Mouse (Mus musculus): Measurements from ENCODE around the gene 2310007B03Rik. TPM values are rescaled to one million over a fixed set of nuclear protein-coding genes. Genes with fewer than 3 reads are reported as not detected.

The 2310007B03Rik gene
- polyA plus RNA-seq (2014; fragmentation: Illumina TruSeq; extraction: RNeasy Lipid Tissue Mini Kit (QIAGEN cat#74804); ENCODE audit: low replicate concordance) = 2.0 TPM

GRCm38 (mm10) chr1:93160501-93161133 is at the start of gene 2310007B03Rik:
2310007B03Rik (minus strand) TSS chr1:93160948.

GRCm38 (mm10) chr1:93168295-93168775 is 7.6 kb upstream of the 2310007B03Rik start, which contains the start of gene Crocc2:
Crocc2 (plus strand) TSS chr1:93168725.

GRCm38 (mm10) chr1:93135036-93135526 is 25.7 kb downstream of the 2310007B03Rik start, which contains the start of gene Agxt:
Agxt (plus strand) TSS chr1:93135240.

GRCm38 (mm10) chr1:93101571-93102061 is 59.1 kb downstream of the 2310007B03Rik start, which contains the start of gene Kif1a:
Kif1a (minus strand) TSS chr1:93101951.

Other genes starting within 250 kb of the 2310007B03Rik start
- 2.2 TPM for gene Capn10, start 226.6 kb downstream of the 2310007B03Rik start, polyA plus RNA-seq (2014; fragmentation: Illumina TruSeq; extraction: RNeasy Lipid Tissue Mini Kit (QIAGEN cat#74804); ENCODE audit: low replicate concordance)
- 7.8 TPM for gene Gpr35, start 210.1 kb downstream of the 2310007B03Rik start, polyA plus RNA-seq (2014; fragmentation: Illumina TruSeq; extraction: RNeasy Lipid Tissue Mini Kit (QIAGEN cat#74804); ENCODE audit: low replicate concordance)
- gene Aqp12, start 154.6 kb downstream of the 2310007B03Rik start, polyA plus RNA-seq (2014; fragmentation: Illumina TruSeq; extraction: RNeasy Lipid Tissue Mini Kit (QIAGEN cat#74804); ENCODE audit: low replicate concordance) = not detected
- gene Kif1a, start 59.0 kb downstream of the 2310007B03Rik start, polyA plus RNA-seq (2014; fragmentation: Illumina TruSeq; extraction: RNeasy Lipid Tissue Mini Kit (QIAGEN cat#74804); ENCODE audit: low replicate concordance) = not detected
- gene Agxt, start 25.7 kb downstream of the 2310007B03Rik start, polyA plus RNA-seq (2014; fragmentation: Illumina TruSeq; extraction: RNeasy Lipid Tissue Mini Kit (QIAGEN cat#74804); ENCODE audit: low replicate concordance) = not detected
- gene Crocc2, start 7.8 kb upstream of the 2310007B03Rik start, polyA plus RNA-seq (2014; fragmentation: Illumina TruSeq; extraction: RNeasy Lipid Tissue Mini Kit (QIAGEN cat#74804); ENCODE audit: low replicate concordance) = not detected
- gene Sned1, start 74.9 kb upstream of the 2310007B03Rik start, polyA plus RNA-seq (2014; fragmentation: Illumina TruSeq; extraction: RNeasy Lipid Tissue Mini Kit (QIAGEN cat#74804); ENCODE audit: low replicate concordance) = 1.4 TPM
- gene Mterf4, start 145.0 kb upstream of the 2310007B03Rik start, polyA plus RNA-seq (2014; fragmentation: Illumina TruSeq; extraction: RNeasy Lipid Tissue Mini Kit (QIAGEN cat#74804); ENCODE audit: low replicate concordance) = 11.3 TPM
- 78.4 TPM for gene Ppp1r7, start 181.9 kb upstream of the 2310007B03Rik start, polyA plus RNA-seq (2014; fragmentation: Illumina TruSeq; extraction: RNeasy Lipid Tissue Mini Kit (QIAGEN cat#74804); ENCODE audit: low replicate concordance)
- gene Pask, start 182.5 kb upstream of the 2310007B03Rik start, polyA plus RNA-seq (2014; fragmentation: Illumina TruSeq; extraction: RNeasy Lipid Tissue Mini Kit (QIAGEN cat#74804); ENCODE audit: low replicate concordance) = 2.2 TPM
- gene Ano7, start 213.0 kb upstream of the 2310007B03Rik start, polyA plus RNA-seq (2014; fragmentation: Illumina TruSeq; extraction: RNeasy Lipid Tissue Mini Kit (QIAGEN cat#74804); ENCODE audit: low replicate concordance) = 22.8 TPM